Mouse (Mus musculus) myocyte (in vitro differentiated cells): ENCODE data around the gene Lias.

Experiments
- CEBPB ChIP-seq: IDR thresholded peaks from 2 replicates; pipeline ENCODE4 v1.6.1; 2011; ENCODE audit warnings: mild to moderate bottlenecking, moderate library complexity; ENCODE audit not compliant: poor library complexity, insufficient read depth, severe bottlenecking
- E2F4 ChIP-seq: IDR thresholded peaks from one replicate; pipeline ENCODE4 v1.6.1; 2011; ENCODE audit warnings: mild to moderate bottlenecking, control low read depth, moderate library complexity; ENCODE audit not compliant: insufficient read depth
- MAX ChIP-seq: IDR thresholded peaks from one replicate; pipeline ENCODE4 v1.6.1; 2011; ENCODE audit warnings: low read depth, mild to moderate bottlenecking, control low read depth
- MYOD1 ChIP-seq, 3 experiments: IDR thresholded peaks; one replicate each; pipeline ENCODE4 v1.6.1; 2011; ENCODE audit warnings: control low read depth in 2 of 3, low read depth in 2 of 3, mild to moderate bottlenecking in 2 of 3, moderate library complexity in 1 of 3; ENCODE audit not compliant: insufficient read length in 2 of 3, control insufficient read depth in 1 of 3
- MYOG ChIP-seq, 3 experiments: IDR thresholded peaks; one replicate each; pipeline ENCODE4 v1.6.1; 2011; ENCODE audit warnings: control low read depth in 2 of 3, low read depth in 2 of 3, mild to moderate bottlenecking in 2 of 3; ENCODE audit not compliant: insufficient read length in 2 of 3, control insufficient read depth in 1 of 3, insufficient read depth in 1 of 3
- POLR2A ChIP-seq: IDR thresholded peaks from one replicate; pipeline ENCODE4 v1.6.1; 2011; ENCODE audit warnings: low read depth, mild to moderate bottlenecking, control low read depth, moderate library complexity; ENCODE audit not compliant: insufficient read length
- POLR2AphosphoS2 ChIP-seq: IDR thresholded peaks from one replicate; pipeline ENCODE4 v1.6.1; 2011; ENCODE audit warnings: low read depth, control low read depth; ENCODE audit not compliant: insufficient read length
- SRF ChIP-seq: IDR thresholded peaks from one replicate; pipeline ENCODE4 v1.6.1; 2011; ENCODE audit warnings: low read depth; ENCODE audit not compliant: control insufficient read depth, insufficient read length
- TCF12 ChIP-seq: IDR thresholded peaks from one replicate; pipeline ENCODE4 v1.6.1; 2011; ENCODE audit warnings: mild to moderate bottlenecking, control low read depth; ENCODE audit not compliant: poor library complexity, insufficient read depth, severe bottlenecking
- TCF3 ChIP-seq: IDR thresholded peaks from one replicate; pipeline ENCODE4 v1.6.1; 2011; ENCODE audit warnings: low read depth, control low read depth; ENCODE audit not compliant: insufficient read length
- USF1 ChIP-seq: IDR thresholded peaks from one replicate; pipeline ENCODE4 v1.6.1; 2011; ENCODE audit warnings: low read depth, mild to moderate bottlenecking, control low read depth, moderate library complexity

DNA sequence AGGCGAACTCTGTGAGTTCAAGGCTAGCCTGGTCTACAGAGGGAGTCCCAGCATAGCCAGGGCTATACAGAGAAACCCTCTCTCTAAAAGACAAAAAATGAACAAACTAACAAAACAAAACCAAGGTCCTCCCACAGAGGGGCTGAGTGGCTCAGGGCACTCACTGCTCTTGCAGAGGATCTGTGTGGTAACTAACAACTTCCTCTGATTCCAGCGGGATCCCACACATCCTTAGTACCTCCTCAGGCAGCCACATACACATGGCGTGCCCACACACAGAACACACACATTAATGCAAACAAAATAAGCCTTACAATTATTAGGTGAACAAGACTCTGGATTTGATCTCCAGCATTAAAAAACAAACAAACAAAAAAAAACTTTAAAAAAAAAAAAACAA lies 33.5 kb upstream of the Lias start:
- TF ChIP-seq POLR2AphosphoS2 (no peak), CEBPB (no peak), TCF3 (no peak), TCF12 (no peak), POLR2A (no peak), SRF (no peak), E2F4 (no peak), MYOD1 (IDR thresholded peaks at IDR 0.05; ENCODE audit: control insufficient read depth in 1 of 3, insufficient read length in 2 of 3, low read depth in 2 of 3) (no peak), MAX (no peak), USF1 (no peak), MYOG (IDR thresholded peaks at IDR 0.05; ENCODE audit: control insufficient read depth in 1 of 3, insufficient read depth in 1 of 3, insufficient read length in 2 of 3, low read depth in 2 of 3) (no peak)
